Mouse (Mus musculus) limb, embryonic 12.5 days (tissue): ENCODE data around the gene Gpc3. TPM values are rescaled to one million over a fixed set of nuclear protein-coding genes. Genes with fewer than 3 reads are reported as not detected.
A peak's percentile ranks its signal among the peaks of the same experiment; 100 is the strongest.

Source experiments
- ATAC-seq: fragments of 200-750 bp; cut with Nextera tagmentation; 2 replicates; pipeline ENCODE4 v1.8.0; 2017; ENCODE audit warnings: low read depth, moderate TSS enrichment; ENCODE audit not compliant: insufficient number of reproducible peaks, insufficient read depth, low FRiP score, low TSS enrichment
- H3K27ac ChIP-seq: fragments of 300-500 bp; sonication (generic); 2 replicates; pipeline ENCODE4 v1.5.1; 2016; ENCODE audit warnings: mild to moderate bottlenecking, moderate library complexity
- H3K27me3 ChIP-seq: fragments of 300-500 bp; sonication (generic); 2 replicates; pipeline ENCODE4 v1.6.1; 2016; ENCODE audit warnings: mild to moderate bottlenecking, moderate library complexity
- H3K36me3 ChIP-seq: fragments of 300-500 bp; sonication (generic); 2 replicates; pipeline ENCODE4 v1.6.1; 2016; ENCODE audit warnings: mild to moderate bottlenecking, moderate library complexity
- H3K4me1 ChIP-seq: fragments of 300-500 bp; sonication (generic); replicated peaks from 2 replicates; pipeline ENCODE4 v1.6.1; 2016
- H3K4me2 ChIP-seq: fragments of 300-500 bp; sonication (generic); 2 replicates; pipeline ENCODE4 v1.6.1; 2016; ENCODE audit warnings: mild to moderate bottlenecking, moderate library complexity
- H3K4me3 ChIP-seq: fragments of 300-500 bp; sonication (generic); replicated peaks from 2 replicates; pipeline ENCODE4 v1.5.1; 2016; ENCODE audit warnings: mild to moderate bottlenecking
- H3K9ac ChIP-seq: fragments of 300-500 bp; sonication (generic); replicated peaks from 2 replicates; pipeline ENCODE4 v1.6.1; 2016; ENCODE audit warnings: mild to moderate bottlenecking, moderate library complexity
- H3K9me3 ChIP-seq: fragments of 300-500 bp; sonication (generic); 2 replicates; pipeline ENCODE4 v1.6.1; 2016; ENCODE audit warnings: mild to moderate bottlenecking, moderate library complexity
- WGBS: fragments of 180-500 bp; shearing (Covaris S2); methylation state at CpG from one replicate; pipeline ENCODE4 v1.1.7; 2016; 5-methylcytosine and 5-hydroxymethylcytosine counted together
- polyA plus RNA-seq: library from polyadenylated mRNA; unstranded; fragments of >200 nt; fragmentation: Nextera tagmentation; extraction: Ambion mirVana; gene quantifications from 2 replicates; pipeline ENCODE4 v1.2.1, GENCODE M21; 2016

The Gpc3 gene
- polyA plus RNA-seq = 1,173 and 1,196 TPM in 2 replicates

- peaks cover 10% of the 10 kb centered on the region for H3K27me3 ChIP-seq
- 15% methylated on average over 47 of the region's 48 CpGs for WGBS
- no peaks in the 10 kb centered on the region for H3K36me3 ChIP-seq
Measured at GRCm38 (mm10) chrX:52613328-52614030, at the start of gene Gpc3. TSS of gene Gpc3 (minus strand) at chrX:52613950.

DNA sequence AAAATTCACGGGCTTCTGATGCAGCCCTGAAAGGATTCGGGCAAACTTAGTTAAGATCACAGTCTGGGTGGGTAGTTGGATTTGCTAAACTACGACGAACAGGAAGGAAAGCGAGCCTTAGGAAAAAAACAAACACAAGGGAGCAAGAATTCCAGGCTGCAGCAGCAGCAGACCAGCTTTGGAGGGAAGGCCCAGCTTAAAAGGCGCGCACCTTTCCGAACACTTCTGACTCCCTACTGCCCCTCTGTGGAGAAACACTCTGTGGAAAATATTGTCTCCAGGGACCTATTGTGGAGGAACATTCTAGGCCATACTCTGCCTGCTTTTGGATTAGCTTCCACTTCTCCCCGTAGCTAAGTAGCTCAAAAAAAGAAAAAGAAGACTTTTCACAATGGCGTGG is 38.2 kb upstream of the Gpc3 start:
- no peak for ATAC-seq
- no peaks in the 10 kb centered on the region for H3K9me3 ChIP-seq
- H3K36me3 ChIP-seq = no peaks in the 10 kb centered on the region
- peak overlapping the region; percentile 36 for H3K4me2 ChIP-seq
- no peak overlapping the region for H3K4me3 ChIP-seq
- WGBS = 28% methylated on average over 10 of the region's 10 CpGs
- peak overlapping the region; percentile 96 for H3K27ac ChIP-seq
- peaks cover 17% of the 10 kb centered on the region; the same call in 1 of the 2 replicates for H3K4me1 ChIP-seq
- no peaks in the 10 kb centered on the region for H3K27me3 ChIP-seq
- H3K9ac ChIP-seq = 0 out of 2 replicates have a peak overlapping the region, but pooled peaks have one; percentile 23

More at GRCm38 (mm10) chrX:52613328-52614030, at the start of gene Gpc3:
- Histone ChIP-seq H3K4me2 (peak within 1 kb of the TSS; percentile 60), H3K4me1 (peaks cover 39% of the 10 kb centered on the region), H3K9me3 (no peaks in the 10 kb centered on the region), H3K27ac (peak within 1 kb of the TSS; percentile 94), H3K4me3 (peak within 1 kb of the TSS; percentile 68), H3K9ac (peak within 1 kb of the TSS; percentile 89)
- peak; percentile 38 for ATAC-seq

DNA sequence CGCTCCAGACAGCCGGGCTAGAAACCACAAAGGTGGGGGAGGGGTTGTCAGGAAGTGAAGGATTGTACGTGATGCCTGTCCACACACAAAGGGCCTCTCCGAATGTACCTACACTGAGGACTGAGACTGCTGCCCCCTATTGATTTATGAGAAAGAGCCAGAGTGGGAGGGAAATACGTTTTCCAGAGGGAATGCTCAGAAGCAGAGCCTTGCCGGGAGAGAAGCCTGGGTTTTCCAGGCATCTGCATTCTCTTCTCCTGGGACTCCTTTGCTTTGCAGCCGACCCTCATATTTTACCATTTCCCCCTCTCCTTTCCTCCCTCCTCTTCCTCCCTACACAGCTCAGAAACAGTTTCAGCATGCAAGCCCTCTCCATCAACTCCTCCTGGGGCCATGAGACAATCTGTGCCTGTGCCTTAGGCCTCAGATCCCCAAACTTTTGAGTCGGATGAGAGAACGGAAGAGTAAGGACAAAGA is 37.8 kb upstream of the Gpc3 start:
- peaks cover 17% of the 10 kb centered on the region; the same call in 1 of the 2 replicates for H3K4me1 ChIP-seq
- no peaks in the 10 kb centered on the region for H3K36me3 ChIP-seq
- H3K4me2 ChIP-seq = peak overlapping the region; percentile 36
- 0 out of 2 replicates have a peak overlapping the region, but pooled peaks have one; percentile 23 for H3K9ac ChIP-seq
- peak; percentile 26; the same call in 1 of the 2 replicates for ATAC-seq
- H3K4me3 ChIP-seq = no peak overlapping the region
- peak overlapping the region; percentile 96 for H3K27ac ChIP-seq
- 22% methylated on average over 9 of the region's 9 CpGs for WGBS
- H3K9me3 ChIP-seq = no peaks in the 10 kb centered on the region
- H3K27me3 ChIP-seq = no peaks in the 10 kb centered on the region

DNA sequence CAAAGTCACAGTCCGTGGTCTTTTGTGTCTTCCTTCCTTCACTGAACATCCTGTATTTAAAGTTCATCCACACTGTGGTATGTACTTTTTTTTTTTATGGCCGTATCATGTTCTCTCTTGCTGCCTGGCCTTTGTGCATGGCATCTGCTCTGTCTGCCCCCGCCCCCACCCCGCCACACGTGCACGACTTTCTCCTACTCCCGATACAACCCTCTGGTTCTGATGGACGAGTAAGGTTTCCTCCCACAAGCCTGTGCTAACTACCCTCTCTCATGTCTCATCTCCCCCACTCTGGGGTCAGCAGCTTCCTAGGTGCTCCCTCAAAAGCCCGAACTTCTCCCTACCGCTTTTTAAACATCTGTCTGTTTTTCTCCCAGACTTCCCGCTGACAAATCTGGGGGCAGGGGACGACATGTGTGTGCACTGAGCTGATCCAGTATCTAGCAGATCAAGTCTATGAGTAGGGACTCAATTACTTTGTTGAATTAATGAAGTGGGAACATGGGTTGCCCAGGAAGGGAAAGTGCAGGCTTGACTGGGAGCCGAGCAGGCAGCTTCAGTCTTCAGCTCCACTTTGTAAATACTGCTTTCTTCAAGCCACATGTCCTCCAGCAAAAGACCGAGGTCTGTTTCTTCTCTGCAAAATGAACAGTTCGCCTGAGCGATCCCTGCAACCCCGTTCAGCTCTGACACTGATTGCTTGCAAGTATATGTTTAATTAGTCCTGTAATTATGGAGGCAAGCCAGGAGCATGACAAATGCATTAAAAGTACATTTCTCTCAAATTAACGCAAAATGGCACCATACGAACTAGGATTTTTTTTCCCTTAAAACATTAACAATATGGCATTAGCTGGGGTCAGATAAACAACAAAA is 35.4 kb upstream of the Gpc3 start:
- H3K4me3 ChIP-seq = 0 out of 2 replicates have a peak overlapping the region, but pooled peaks have one; percentile 11
- H3K4me2 ChIP-seq = peak overlapping the region; percentile 49
- peaks cover 26% of the 10 kb centered on the region for H3K4me1 ChIP-seq
- WGBS = 19% methylated on average over 19 of the region's 19 CpGs
- no peak overlapping the region for H3K9ac ChIP-seq
- ATAC-seq = no peak
- no peaks in the 10 kb centered on the region for H3K9me3 ChIP-seq
- no peaks in the 10 kb centered on the region for H3K27me3 ChIP-seq
- no peaks in the 10 kb centered on the region for H3K36me3 ChIP-seq
- H3K27ac ChIP-seq = peak overlapping the region; percentile 89

- Histone ChIP-seq H3K4me1 (peaks cover 27% of the 10 kb centered on the region), H3K4me2 (no peak overlapping the region), H3K27ac (peak overlapping the region; percentile 54; the same call in 1 of the 2 replicates), H3K36me3 (no peaks in the 10 kb centered on the region), H3K27me3 (no peaks in the 10 kb centered on the region), H3K9ac (no peak overlapping the region), H3K9me3 (no peaks in the 10 kb centered on the region), H3K4me3 (no peak overlapping the region)
- ATAC-seq = no peak
- WGBS = 50% methylated on average over 7 of the region's 7 CpGs
Measured at GRCm38 (mm10) chrX:52644393-52644792, 30.6 kb upstream of the Gpc3 start.

DNA sequence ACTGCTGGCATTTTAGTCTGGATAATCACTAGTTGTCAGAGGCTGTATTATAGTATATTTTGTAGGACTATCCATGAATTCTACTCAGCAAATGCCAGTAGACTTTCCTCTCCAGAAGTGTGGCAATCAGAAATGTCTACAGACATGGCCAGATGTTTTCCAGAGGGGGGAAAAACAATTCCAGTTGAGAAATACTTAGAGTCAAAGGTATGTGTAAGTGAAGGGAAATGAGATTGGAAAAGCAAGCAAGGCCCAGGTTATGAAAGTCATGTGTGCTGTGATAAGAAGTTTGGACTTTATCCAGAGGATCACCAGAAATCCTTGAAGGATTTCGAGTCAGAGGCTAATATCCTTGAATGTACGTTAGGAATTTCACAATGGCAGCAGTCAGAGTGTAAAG is 29.6 kb upstream of the Gpc3 start:
- no peak overlapping the region for H3K4me2 ChIP-seq
- H3K36me3 ChIP-seq = no peaks in the 10 kb centered on the region
- H3K27me3 ChIP-seq = no peaks in the 10 kb centered on the region
- H3K9me3 ChIP-seq = no peaks in the 10 kb centered on the region
- no peak overlapping the region for H3K4me3 ChIP-seq
- WGBS = 42% methylated on average over 2 of the region's 2 CpGs
- peaks cover 19% of the 10 kb centered on the region for H3K4me1 ChIP-seq
- no peak for ATAC-seq
- H3K27ac ChIP-seq = 0 out of 2 replicates have a peak overlapping the region, but pooled peaks have one; percentile 50
- H3K9ac ChIP-seq = no peak overlapping the region

- Histone ChIP-seq H3K4me2 (no peak overlapping the region), H3K4me1 (peaks cover 20% of the 10 kb centered on the region)
- 86% methylated on average over 2 of the region's 2 CpGs for WGBS
Measured at GRCm38 (mm10) chrX:52642126-52642525, 28.4 kb upstream of the Gpc3 start.

GRCm38 (mm10) chrX:52637419-52637818 is 23.7 kb upstream of the Gpc3 start:
- Histone ChIP-seq H3K4me2 (no peak overlapping the region), H3K4me3 (no peak overlapping the region), H3K9me3 (no peaks in the 10 kb centered on the region), H3K4me1 (peaks cover 5% of the 10 kb centered on the region; the same call in 1 of the 2 replicates), H3K27me3 (no peaks in the 10 kb centered on the region), H3K27ac (no peak overlapping the region), H3K9ac (no peak overlapping the region), H3K36me3 (no peaks in the 10 kb centered on the region)
- ATAC-seq = no peak

More at GRCm38 (mm10) chrX:52642126-52642525, 28.4 kb upstream of the Gpc3 start:
- no peak for ATAC-seq
- Histone ChIP-seq H3K9ac (no peak overlapping the region), H3K27me3 (no peaks in the 10 kb centered on the region), H3K9me3 (no peaks in the 10 kb centered on the region), H3K4me3 (no peak overlapping the region), H3K36me3 (no peaks in the 10 kb centered on the region), H3K27ac (no peak overlapping the region)

DNA sequence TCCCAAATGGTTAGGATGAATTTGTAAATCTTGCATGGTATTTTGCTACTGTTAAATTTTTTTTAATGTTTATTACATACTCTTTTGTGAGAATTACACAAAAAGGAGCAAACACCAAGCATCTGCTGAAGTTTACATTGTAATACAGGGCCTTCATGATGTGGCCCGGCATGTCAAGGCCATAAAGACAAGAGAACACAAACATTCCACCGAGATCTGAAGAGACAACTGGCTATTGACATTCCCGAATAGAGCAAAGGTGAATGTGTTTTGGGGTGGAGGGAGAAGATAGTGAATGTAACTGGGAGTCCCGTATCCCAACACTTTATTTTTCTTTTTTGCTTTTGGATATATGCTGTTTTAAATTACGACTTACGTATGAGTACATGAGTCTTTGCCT is 20.2 kb upstream of the Gpc3 start:
- Histone ChIP-seq H3K4me3 (no peak overlapping the region), H3K27me3 (no peaks in the 10 kb centered on the region), H3K4me2 (no peak overlapping the region), H3K9me3 (no peaks in the 10 kb centered on the region), H3K4me1 (peaks cover 36% of the 10 kb centered on the region), H3K9ac (no peak overlapping the region), H3K27ac (no peak overlapping the region), H3K36me3 (no peaks in the 10 kb centered on the region)
- ATAC-seq = no peak
- 60% methylated on average over 6 of the region's 6 CpGs for WGBS

- 25% methylated on average over 7 of the region's 7 CpGs for WGBS
- no peaks in the 10 kb centered on the region for H3K27me3 ChIP-seq
- no peak overlapping the region for H3K9ac ChIP-seq
Measured at GRCm38 (mm10) chrX:52632688-52633324, 19.1 kb upstream of the Gpc3 start.

More at GRCm38 (mm10) chrX:52632688-52633324, 19.1 kb upstream of the Gpc3 start:
- Histone ChIP-seq H3K4me3 (no peak overlapping the region), H3K9me3 (no peaks in the 10 kb centered on the region), H3K36me3 (no peaks in the 10 kb centered on the region), H3K4me1 (peaks cover 41% of the 10 kb centered on the region), H3K4me2 (no peak overlapping the region), H3K27ac (no peak overlapping the region)
- no peak for ATAC-seq
